17 mouse cellular contexts compared by ENCODE assay signal in genomic region chr11:70833408-70833807, GRCm38 (mm10). TPM values are rescaled to one million over a fixed set of nuclear protein-coding genes. Genes with fewer than 3 reads are reported as not detected.
"Had no signal": no experiment of that assay in that cellular context is flagged by ENCODE, and none has a peak within 500 bp of the region (broad histone marks: within the 10 kb centered on the region; RNA-seq: fewer than 3 reads in every experiment).

No protein-coding gene starts in this region.

- H3K4me3 ChIP-seq: midbrain, embryonic 10.5 days; midbrain, embryonic 13.5 days; midbrain, embryonic 15.5 days; myocyte; neural tube, embryonic 13.5 days; neural tube, embryonic 15.5 days; stomach, embryonic 15.5 days had no signal

- ATAC-seq: midbrain, embryonic 13.5 days; midbrain, embryonic 15.5 days had no signal

- H3K4me1 ChIP-seq: midbrain, embryonic 13.5 days; midbrain, embryonic 15.5 days; neural tube, embryonic 13.5 days; neural tube, embryonic 15.5 days; stomach, embryonic 15.5 days had no signal

- DNase-seq: lung, adult 18-20 months; lung, embryonic 14.5 days; lung, postnatal 10 days; lung, postnatal 4 days; retina, postnatal 1 day; right cerebral cortex, adult 18-20 months; thymus, adult 2 months; thymus, postnatal 25 days; thymus, postnatal 4 days had no signal

- H3K9me3 ChIP-seq: midbrain, embryonic 13.5 days; midbrain, embryonic 15.5 days; neural tube, embryonic 13.5 days; neural tube, embryonic 15.5 days; stomach, embryonic 15.5 days had no signal

- H3K27ac ChIP-seq: midbrain, embryonic 10.5 days; midbrain, embryonic 13.5 days; midbrain, embryonic 15.5 days; neural tube, embryonic 13.5 days; neural tube, embryonic 15.5 days; stomach, embryonic 15.5 days; stomach, postnatal 0 days had no signal

- H3K9ac ChIP-seq: lung, embryonic 14.5 days; midbrain, embryonic 13.5 days; midbrain, embryonic 15.5 days; neural tube, embryonic 13.5 days; neural tube, embryonic 15.5 days; stomach, embryonic 15.5 days had no signal

- H3K4me2 ChIP-seq: lung, embryonic 14.5 days; midbrain, embryonic 13.5 days; midbrain, embryonic 15.5 days; neural tube, embryonic 13.5 days; neural tube, embryonic 15.5 days; stomach, embryonic 15.5 days had no signal

- H3K36me3 ChIP-seq: midbrain, embryonic 10.5 days; midbrain, embryonic 13.5 days; midbrain, embryonic 15.5 days; neural tube, embryonic 13.5 days; neural tube, embryonic 15.5 days; stomach, embryonic 15.5 days had no signal

- H3K27me3 ChIP-seq: midbrain, embryonic 13.5 days; midbrain, embryonic 15.5 days; neural tube, embryonic 13.5 days; neural tube, embryonic 15.5 days; stomach, embryonic 15.5 days had no signal

RNA-seq across cellular contexts. Expression of gene Scimp, which starts 21.0 kb away (rescaled TPM):
- polyA plus RNA-seq: lung, embryonic 14.5 days; midbrain, embryonic 10.5 days; midbrain, embryonic 15.5 days; neural tube, embryonic 13.5 days had no signal
